Mouse (Mus musculus) brain, adult 2 months (tissue): ENCODE data around the gene Fam160a1.

Experiments used
- DNase-seq: peaks from one replicate; pipeline ENCODE4 v3.0.0; 2011; ENCODE audit warnings: low read depth, low spot score

Gene Fam160a1

DNA sequence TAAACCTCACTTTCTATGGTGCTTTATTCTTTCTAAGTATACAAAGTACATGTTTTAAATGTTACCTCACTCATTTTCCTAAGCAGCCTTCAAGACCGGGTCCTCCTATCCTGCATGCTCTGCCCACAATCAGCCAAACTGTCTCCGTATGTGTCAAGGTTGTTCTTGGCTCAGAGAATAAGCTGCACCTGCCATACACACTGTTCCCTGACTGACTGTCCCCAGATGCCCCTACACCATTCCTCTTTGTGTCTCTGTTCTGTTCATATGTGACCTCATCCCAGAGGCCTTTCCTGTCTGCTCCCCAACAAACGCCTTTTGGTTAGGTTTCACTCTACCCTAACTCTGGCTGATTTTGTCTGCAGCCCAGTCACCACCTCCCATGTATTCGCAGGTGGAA lies 10.2 kb upstream of the Fam160a1 start:
- no peak for DNase-seq

GRCm38 (mm10) chr3:85820839-85821548 lies 3.9 kb upstream of the Fam160a1 start:
- no peak for DNase-seq

- DNase-seq: no peak
Observed at GRCm38 (mm10) chr3:85819319-85819718, 2.2 kb upstream of the Fam160a1 start.

DNA sequence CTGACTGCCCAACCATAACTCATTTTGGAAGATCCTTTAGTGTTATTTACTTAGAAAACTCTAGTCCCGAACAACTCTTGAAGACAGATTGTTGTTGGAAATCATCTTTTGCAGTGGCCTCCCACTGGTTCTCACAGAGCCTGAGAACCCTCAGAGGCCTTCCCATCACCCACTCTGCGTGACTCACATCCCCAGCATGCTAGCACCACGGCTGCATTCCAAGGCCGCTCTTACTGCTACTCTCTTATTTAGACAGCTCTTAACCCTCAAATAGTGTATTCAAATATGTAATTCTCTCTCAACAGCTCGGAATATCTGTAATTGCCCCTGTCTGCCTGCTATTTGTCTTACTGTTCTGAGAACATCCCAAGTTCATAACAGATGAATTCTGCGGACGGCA lies 2.9 kb downstream of the Fam160a1 start:
- DNase-seq: peak; percentile 83

DNA sequence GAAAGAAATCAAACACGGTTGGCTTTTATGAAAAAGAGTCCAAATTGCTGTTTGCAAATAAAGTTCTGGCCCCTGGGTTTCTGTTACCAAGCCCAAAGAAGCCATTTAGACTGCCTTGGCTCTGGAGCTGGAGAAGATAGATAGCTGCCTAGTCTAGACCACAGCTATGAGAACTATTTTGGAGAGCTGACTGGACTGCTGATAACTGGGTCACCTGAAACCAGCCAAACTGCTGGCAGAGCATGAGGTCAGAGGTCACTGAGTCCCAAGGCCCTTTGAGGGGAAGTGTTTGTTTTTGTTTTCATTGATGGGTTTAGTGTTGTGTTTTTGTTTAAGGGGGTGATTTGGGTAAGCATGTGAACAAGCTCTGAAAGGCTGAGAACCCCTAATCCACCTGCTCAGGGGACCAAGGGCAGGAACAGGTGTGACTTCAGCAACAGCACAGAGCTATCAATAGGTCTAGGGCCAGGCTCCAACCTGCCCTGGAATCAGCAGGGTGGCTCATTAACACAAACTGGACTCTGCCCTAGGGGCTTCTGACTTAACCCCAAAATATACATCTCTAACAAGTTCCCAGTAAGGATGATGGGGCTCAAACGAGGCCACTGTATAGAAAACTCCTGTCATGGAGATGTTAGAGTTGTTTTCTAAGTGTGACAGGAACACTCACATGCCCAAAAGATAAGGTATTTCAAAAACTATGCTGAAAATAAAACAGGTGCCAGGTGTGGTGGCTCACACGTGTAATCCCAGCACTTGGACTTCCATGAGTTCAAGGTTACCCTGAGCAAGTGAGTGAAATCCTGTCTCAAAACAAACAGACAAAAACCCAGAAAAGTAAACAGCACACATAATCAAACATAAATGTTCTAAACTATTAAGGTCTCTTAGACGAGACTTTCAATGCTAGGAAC lies 3.7 kb downstream of the Fam160a1 start:
- no peak for DNase-seq

GRCm38 (mm10) chr3:85812010-85812409 lies 5.1 kb downstream of the Fam160a1 start:
- no peak for DNase-seq

DNA sequence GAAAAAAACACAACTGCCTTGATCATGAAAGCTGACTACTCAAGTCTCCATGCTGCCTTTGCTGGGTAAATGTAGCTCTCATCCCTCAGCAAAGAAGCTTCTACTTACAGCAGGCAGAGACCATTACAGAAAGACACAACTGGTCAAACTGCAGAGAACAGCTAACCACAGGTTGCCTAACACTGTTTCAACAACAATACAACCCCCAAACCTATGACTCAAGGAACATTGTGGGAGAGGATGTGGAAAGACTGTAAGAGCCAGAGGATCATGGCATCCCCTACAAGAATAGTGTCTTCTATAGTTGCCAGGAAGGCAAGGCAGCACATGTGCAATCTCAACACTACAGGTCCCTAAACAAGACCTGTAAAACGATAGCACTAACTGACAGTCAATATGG lies 23.9 kb downstream of the Fam160a1 start:
- DNase-seq: no peak

GRCm38 (mm10) chr3:85789748-85790147 lies 27.3 kb downstream of the Fam160a1 start:
- peak; percentile 30 for DNase-seq

- no peak for DNase-seq
Observed at GRCm38 (mm10) chr3:85786501-85786900, 30.6 kb downstream of the Fam160a1 start.

GRCm38 (mm10) chr3:85780906-85781305 lies 36.2 kb downstream of the Fam160a1 start:
- DNase-seq: no peak

DNA sequence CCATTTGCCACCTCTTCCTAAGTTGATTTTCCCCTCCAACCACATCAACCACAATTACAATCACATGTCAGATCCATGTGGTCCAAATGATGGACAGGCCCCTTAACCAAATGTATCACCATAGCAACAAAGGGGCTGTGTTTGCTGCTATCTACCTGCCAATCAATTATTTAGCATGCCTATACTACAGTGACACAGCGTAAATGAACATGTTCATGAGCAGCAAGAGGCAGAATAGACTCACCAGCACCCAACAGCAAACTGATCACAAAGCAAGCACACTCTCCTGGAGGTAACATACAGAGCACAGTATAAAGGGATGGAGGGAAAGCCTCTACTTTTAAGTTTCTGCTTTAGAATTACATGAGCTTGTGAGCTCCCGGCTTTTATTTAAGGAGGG lies 36.8 kb downstream of the Fam160a1 start:
- no peak for DNase-seq

DNA sequence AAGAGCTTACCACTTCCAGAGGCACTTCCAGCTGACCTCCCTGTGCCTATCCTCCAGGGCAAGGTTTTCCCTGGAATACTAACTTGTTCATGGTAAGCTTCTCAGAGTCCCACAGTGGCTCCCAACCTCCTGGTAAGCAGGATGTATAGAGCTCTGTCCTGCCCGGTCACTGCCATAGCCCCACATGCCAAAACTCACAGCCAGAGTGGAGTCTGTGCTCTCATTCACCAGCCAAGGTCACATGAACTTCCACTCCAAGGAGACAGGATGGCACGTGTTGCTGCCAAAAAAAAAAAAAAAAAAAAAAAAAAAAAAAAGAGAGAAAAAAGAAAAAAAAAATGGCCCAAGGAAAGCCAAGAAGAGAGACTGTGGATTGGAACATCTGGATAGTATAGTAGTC lies 39.2 kb downstream of the Fam160a1 start:
- no peak for DNase-seq

GRCm38 (mm10) chr3:85777356-85777755 lies 39.7 kb downstream of the Fam160a1 start:
- DNase-seq: no peak

GRCm38 (mm10) chr3:85776707-85777106 lies 40.4 kb downstream of the Fam160a1 start:
- DNase-seq: peak; percentile 36

GRCm38 (mm10) chr3:85776126-85776525 lies 41.0 kb downstream of the Fam160a1 start:
- DNase-seq: no peak

DNA sequence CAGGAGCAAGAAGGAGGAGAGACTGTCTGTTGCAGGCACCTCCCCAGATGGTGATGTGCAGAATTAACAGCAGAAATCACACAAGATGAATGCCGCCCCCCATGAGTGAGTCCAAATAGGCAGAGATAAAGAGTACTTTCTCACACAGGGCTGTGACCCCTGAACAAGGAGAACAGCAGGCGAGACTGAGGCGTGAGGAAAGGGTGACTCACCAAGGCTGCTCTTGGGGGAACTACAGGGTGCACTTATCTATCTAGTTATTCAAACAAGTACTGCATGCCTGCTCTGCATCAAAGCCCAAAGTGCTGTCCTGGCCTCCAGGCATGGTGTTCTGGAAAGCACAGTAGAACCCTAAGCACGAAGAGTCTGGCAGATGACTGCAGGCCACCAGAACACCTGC lies 43.2 kb downstream of the Fam160a1 start:
- DNase-seq: peak; percentile 60

DNA sequence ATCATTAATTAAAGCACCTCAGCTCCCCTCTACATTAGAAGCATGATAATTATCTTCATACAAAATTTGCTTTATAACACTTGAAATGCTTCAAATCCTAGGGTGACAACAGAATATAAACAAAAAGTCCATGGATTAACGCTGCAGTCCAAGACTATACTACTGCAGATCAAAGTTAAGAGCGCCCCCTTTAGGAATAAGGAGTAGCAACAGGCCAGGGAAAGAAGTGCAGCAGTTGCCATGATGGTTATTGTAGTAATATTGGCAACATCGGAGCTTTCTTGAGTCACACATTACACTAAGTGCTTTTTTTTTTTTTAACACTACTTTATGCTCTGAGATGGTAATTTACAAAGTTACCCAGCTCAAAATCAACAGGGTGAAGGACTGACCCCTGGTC lies 43.7 kb downstream of the Fam160a1 start:
- peak; percentile 53 for DNase-seq

- no peak for DNase-seq
Observed at GRCm38 (mm10) chr3:85764937-85765337, 52.2 kb downstream of the Fam160a1 start.

- no peak for DNase-seq
Observed at GRCm38 (mm10) chr3:85764008-85764834, 52.9 kb downstream of the Fam160a1 start.

DNA sequence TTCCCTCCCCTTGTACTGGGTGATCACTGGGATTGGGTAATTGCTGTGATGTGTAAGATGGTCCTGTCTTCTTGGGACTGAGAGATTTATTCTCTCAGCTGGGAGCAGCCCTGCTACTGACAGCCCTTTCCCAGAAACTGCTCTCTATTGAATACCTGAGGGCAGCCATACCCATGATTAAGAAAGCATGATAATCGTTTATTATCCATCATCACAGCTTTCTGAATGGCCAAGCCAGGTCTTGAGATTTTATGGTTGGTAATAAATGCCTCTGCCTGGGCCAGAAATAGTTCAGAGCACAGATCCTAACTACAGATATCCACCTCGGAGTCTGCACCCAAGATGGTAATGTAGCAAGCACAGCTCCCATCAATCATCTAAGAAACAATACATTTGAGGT lies 59.1 kb downstream of the Fam160a1 start:
- DNase-seq: no peak

GRCm38 (mm10) chr3:85757435-85757834 lies 59.7 kb downstream of the Fam160a1 start:
- no peak for DNase-seq

- DNase-seq: peak; percentile 7
Observed at GRCm38 (mm10) chr3:85749348-85749747, 67.7 kb downstream of the Fam160a1 start.
